Mouse (Mus musculus) thymus, adult 2 months (tissue): ENCODE results near the gene Itpr1. TPM values are rescaled to one million over a fixed set of nuclear protein-coding genes. Genes with fewer than 3 reads are reported as not detected.

Source experiments
- DNase-seq: peaks from one replicate; pipeline ENCODE4 v3.0.0; 2021
- H3K27ac ChIP-seq: fragments of 200-500 bp; 2 replicates; pipeline ENCODE4 v1.5.1; 2012; ENCODE audit warnings: low read length, control low read depth; ENCODE audit not compliant: control insufficient read depth, insufficient read depth
- H3K27me3 ChIP-seq: fragments of 200-500 bp; 2 replicates; pipeline ENCODE4 v1.6.1; 2012; ENCODE audit warnings: mild to moderate bottlenecking, low read length, moderate library complexity, mixed read lengths; ENCODE audit not compliant: control insufficient read depth, insufficient read depth
- H3K36me3 ChIP-seq: fragments of 200-500 bp; 2 replicates; pipeline ENCODE4 v1.6.1; 2012; ENCODE audit warnings: mild to moderate bottlenecking, low read length, moderate library complexity; ENCODE audit not compliant: control insufficient read depth, insufficient read depth
- H3K4me1 ChIP-seq: fragments of 200-500 bp; replicated peaks from 2 replicates; pipeline ENCODE4 v1.6.1; 2012; ENCODE audit warnings: low read length; ENCODE audit not compliant: control insufficient read depth, insufficient read depth
- H3K4me3 ChIP-seq: fragments of 200-500 bp; 2 replicates; pipeline ENCODE4 v1.5.1; 2012; ENCODE audit warnings: mild to moderate bottlenecking, low read length, control low read depth, moderate library complexity; ENCODE audit not compliant: control insufficient read depth, insufficient read depth
- CTCF ChIP-seq: fragments of 200-500 bp; IDR thresholded peaks from 2 replicates; pipeline ENCODE4 v1.5.1; 2012; ENCODE audit warnings: mild to moderate bottlenecking, control low read depth, low read length, moderate library complexity, borderline replicate concordance; ENCODE audit not compliant: control insufficient read depth, poor library complexity, insufficient read depth; ENCODE audit errors: extremely low read depth
- POLR2A ChIP-seq: fragments of 200-500 bp; IDR thresholded peaks from 2 replicates; pipeline ENCODE4 v1.6.1; 2012; ENCODE audit warnings: mild to moderate bottlenecking, low read length, control low read depth, moderate library complexity; ENCODE audit not compliant: control insufficient read depth, poor library complexity, insufficient read depth; ENCODE audit errors: extremely low read depth
- whole genome bisulfite sequencing: fragments of 180-500 bp; shearing (Covaris S2); methylation state at CpG from one replicate; pipeline ENCODE4 v1.1.7; 2018; 5-methylcytosine and 5-hydroxymethylcytosine counted together
- polyA plus RNA-seq: library from polyadenylated mRNA; depleted of rRNA; stranded (reverse); fragments of >200 nt; gene quantifications from 2 replicates; pipeline ENCODE4 v1.2.3, GENCODE M21; 2012

Gene Itpr1
- polyA plus RNA-seq, 1 experiment, result 28.8 TPM

- 0 out of 2 replicates have a peak, but pooled peaks cover 3% of the 10 kb centered on the region for H3K4me1 ChIP-seq
- WGBS, result 97% methylated on average over 10 of the region's 10 CpGs
- TF ChIP-seq POLR2A (no peak), CTCF (no peak)
- H3K27ac ChIP-seq, result no peak overlapping the region
- H3K36me3 ChIP-seq, result no peaks in the 10 kb centered on the region
- H3K27me3 ChIP-seq, result no peaks in the 10 kb centered on the region
- no peak overlapping the region for H3K4me3 ChIP-seq
- no peak for DNase-seq
Observed at GRCm38 (mm10) chr6:108325400-108325799, 112.5 kb downstream of the Itpr1 start.

GRCm38 (mm10) chr6:108325948-108326411 is 113.1 kb downstream of the Itpr1 start:
- Histone ChIP-seq H3K4me3 (no peak overlapping the region), H3K4me1 (0 out of 2 replicates have a peak, but pooled peaks cover 3% of the 10 kb centered on the region), H3K36me3 (no peaks in the 10 kb centered on the region), H3K27me3 (no peaks in the 10 kb centered on the region), H3K27ac (no peak overlapping the region)
- 89% methylated on average over 12 of the region's 12 CpGs for WGBS
- no peak for DNase-seq
- TF ChIP-seq POLR2A (no peak), CTCF (no peak)

GRCm38 (mm10) chr6:108326751-108327161 is 113.9 kb downstream of the Itpr1 start:
- H3K27me3 ChIP-seq, result no peaks in the 10 kb centered on the region
- no peak overlapping the region for H3K27ac ChIP-seq
- no peak for DNase-seq
- TF ChIP-seq CTCF, result no peak
- no peak for TF ChIP-seq POLR2A
- H3K4me1 ChIP-seq, result 0 out of 2 replicates have a peak, but pooled peaks cover 3% of the 10 kb centered on the region
- WGBS, result 88% methylated on average over 10 of the region's 10 CpGs
- no peak overlapping the region for H3K4me3 ChIP-seq
- H3K36me3 ChIP-seq, result no peaks in the 10 kb centered on the region

GRCm38 (mm10) chr6:108327561-108327960 is 114.7 kb downstream of the Itpr1 start:
- no peak for TF ChIP-seq CTCF
- TF ChIP-seq POLR2A, result no peak
- 93% methylated on average over 6 of the region's 6 CpGs for WGBS
- Histone ChIP-seq H3K27me3 (no peaks in the 10 kb centered on the region), H3K36me3 (no peaks in the 10 kb centered on the region), H3K4me3 (no peak overlapping the region), H3K27ac (no peak overlapping the region), H3K4me1 (0 out of 2 replicates have a peak, but pooled peaks cover 3% of the 10 kb centered on the region)
- no peak for DNase-seq

- no peaks in the 10 kb centered on the region for H3K36me3 ChIP-seq
- TF ChIP-seq CTCF, result no peak
- no peak for TF ChIP-seq POLR2A
- no peak overlapping the region for H3K4me3 ChIP-seq
- WGBS, result 94% methylated on average over 7 of the region's 7 CpGs
- no peak overlapping the region for H3K27ac ChIP-seq
- H3K4me1 ChIP-seq, result 0 out of 2 replicates have a peak, but pooled peaks cover 3% of the 10 kb centered on the region
- DNase-seq, result no peak
- no peaks in the 10 kb centered on the region for H3K27me3 ChIP-seq
Observed at GRCm38 (mm10) chr6:108328296-108328695, 115.4 kb downstream of the Itpr1 start.

- H3K4me1 ChIP-seq, result 0 out of 2 replicates have a peak, but pooled peaks cover 3% of the 10 kb centered on the region
- H3K27me3 ChIP-seq, result no peaks in the 10 kb centered on the region
- TF ChIP-seq POLR2A, result no peak
- no peak for TF ChIP-seq CTCF
- no peak overlapping the region for H3K27ac ChIP-seq
- no peak overlapping the region for H3K4me3 ChIP-seq
- WGBS, result 95% methylated on average over 8 of the region's 8 CpGs
- H3K36me3 ChIP-seq, result no peaks in the 10 kb centered on the region
- DNase-seq, result no peak
Observed at GRCm38 (mm10) chr6:108330461-108330860, 117.6 kb downstream of the Itpr1 start.

GRCm38 (mm10) chr6:108331268-108331667 is 118.4 kb downstream of the Itpr1 start:
- H3K27me3 ChIP-seq, result no peaks in the 10 kb centered on the region
- H3K4me1 ChIP-seq, result 0 out of 2 replicates have a peak, but pooled peaks cover 3% of the 10 kb centered on the region
- no peaks in the 10 kb centered on the region for H3K36me3 ChIP-seq
- no peak for DNase-seq
- 57% methylated on average over 3 of the region's 3 CpGs for WGBS
- no peak overlapping the region for H3K27ac ChIP-seq
- no peak for TF ChIP-seq CTCF
- no peak for TF ChIP-seq POLR2A
- H3K4me3 ChIP-seq, result no peak overlapping the region
